Mouse (Mus musculus): ENCODE results near the gene 1700056E22Rik. TPM values are rescaled to one million over a fixed set of nuclear protein-coding genes. Genes with fewer than 3 reads are reported as not detected.

1700056E22Rik gene
- polyA plus RNA-seq, 1 experiment from 2014 or later, result 0.95 TPM

GRCm38 (mm10) chr1:184015995-184016730 lies 17.9 kb downstream of the 1700056E22Rik start:
- Histone ChIP-seq H3K4me1 (replicated peaks; ENCODE audit: control insufficient read depth, insufficient read depth, low read length) (no peaks in the 10 kb centered on the region; the same call in 1 of the 2 replicates), H3K4me2 (ENCODE audit: low read depth, low read length) (no peak overlapping the region), H3K9ac (ENCODE audit: low read length) (no peak overlapping the region), H3K4me3 (ENCODE audit: low read length) (no peak overlapping the region), H3K36me3 (ENCODE audit: control insufficient read depth, insufficient read depth, low read length) (no peaks in the 10 kb centered on the region), H3K27me3 (ENCODE audit: control insufficient read depth, insufficient read depth, low read depth, low read length) (no peaks in the 10 kb centered on the region), H3K27ac (ENCODE audit: low read length) (no peak overlapping the region), H3K9me3 (ENCODE audit: control insufficient read depth, low read length) (no peaks in the 10 kb centered on the region)
- WGBS, result 51% methylated on average over 10 of the region's 10 CpGs
- peak; percentile 23; the same call in 1 of the 2 replicates for ATAC-seq (ENCODE audit: low read depth)

- Histone ChIP-seq H3K27ac (ENCODE audit: low read length) (no peak overlapping the region), H3K9me3 (ENCODE audit: control insufficient read depth, low read length) (no peaks in the 10 kb centered on the region), H3K4me2 (ENCODE audit: low read depth, low read length) (no peak overlapping the region), H3K4me1 (replicated peaks; ENCODE audit: control insufficient read depth, insufficient read depth, low read length) (no peaks in the 10 kb centered on the region; the same call in 1 of the 2 replicates), H3K9ac (ENCODE audit: low read length) (no peak overlapping the region), H3K27me3 (ENCODE audit: control insufficient read depth, insufficient read depth, low read depth, low read length) (no peaks in the 10 kb centered on the region), H3K36me3 (ENCODE audit: control insufficient read depth, insufficient read depth, low read length) (no peaks in the 10 kb centered on the region), H3K4me3 (ENCODE audit: low read length) (no peak overlapping the region)
- ATAC-seq (ENCODE audit: low read depth), result no peak
- whole genome bisulfite sequencing, result 66% methylated on average over 3 of the region's 3 CpGs
These were observed 20.0 kb downstream of the 1700056E22Rik start for GRCm38 (mm10) chr1:184014091-184014490.

GRCm38 (mm10) chr1:184013106-184013505 lies 21.0 kb downstream of the 1700056E22Rik start, which contains the start of gene Dusp10:
Dusp10 (plus strand) TSS chr1:184013302.
- H3K9ac ChIP-seq (ENCODE audit: low read length), result no peak within 1 kb of the TSS
- no peak for ATAC-seq (ENCODE audit: low read depth)
- no peaks in the 10 kb centered on the region for H3K9me3 ChIP-seq (ENCODE audit: control insufficient read depth, low read length)
- H3K4me2 ChIP-seq (ENCODE audit: low read depth, low read length), result no peak within 1 kb of the TSS
- H3K36me3 ChIP-seq (ENCODE audit: control insufficient read depth, insufficient read depth, low read length), result no peaks in the 10 kb centered on the region
- no peaks in the 10 kb centered on the region for H3K27me3 ChIP-seq (ENCODE audit: control insufficient read depth, insufficient read depth, low read depth, low read length)
- H3K27ac ChIP-seq (ENCODE audit: low read length), result no peak within 1 kb of the TSS
- H3K4me1 ChIP-seq (replicated peaks; ENCODE audit: control insufficient read depth, insufficient read depth, low read length), result no peaks in the 10 kb centered on the region
- WGBS, result 81% methylated on average over 4 of the region's 4 CpGs
- no peak within 1 kb of the TSS for H3K4me3 ChIP-seq (ENCODE audit: low read length)

GRCm38 (mm10) chr1:184011311-184011710 lies 22.8 kb downstream of the 1700056E22Rik start:
- Histone ChIP-seq H3K36me3 (ENCODE audit: control insufficient read depth, insufficient read depth, low read length) (no peaks in the 10 kb centered on the region), H3K9ac (ENCODE audit: low read length) (no peak overlapping the region), H3K4me2 (ENCODE audit: low read depth, low read length) (no peak overlapping the region), H3K4me3 (ENCODE audit: low read length) (no peak overlapping the region), H3K4me1 (replicated peaks; ENCODE audit: control insufficient read depth, insufficient read depth, low read length) (no peaks in the 10 kb centered on the region), H3K9me3 (ENCODE audit: control insufficient read depth, low read length) (no peaks in the 10 kb centered on the region), H3K27ac (ENCODE audit: low read length) (no peak overlapping the region), H3K27me3 (ENCODE audit: control insufficient read depth, insufficient read depth, low read depth, low read length) (no peaks in the 10 kb centered on the region)
- 96% methylated on average over 6 of the region's 6 CpGs for WGBS
- ATAC-seq (ENCODE audit: low read depth), result no peak

- no peaks in the 10 kb centered on the region for H3K4me1 ChIP-seq (replicated peaks; ENCODE audit: control insufficient read depth, insufficient read depth, low read length)
- no peak overlapping the region for H3K27ac ChIP-seq (ENCODE audit: low read length)
- H3K4me3 ChIP-seq (ENCODE audit: low read length), result no peak overlapping the region
- H3K9ac ChIP-seq (ENCODE audit: low read length), result no peak overlapping the region
- H3K9me3 ChIP-seq (ENCODE audit: control insufficient read depth, low read length), result no peaks in the 10 kb centered on the region
- H3K27me3 ChIP-seq (ENCODE audit: control insufficient read depth, insufficient read depth, low read depth, low read length), result no peaks in the 10 kb centered on the region
- no peaks in the 10 kb centered on the region for H3K36me3 ChIP-seq (ENCODE audit: control insufficient read depth, insufficient read depth, low read length)
- H3K4me2 ChIP-seq (ENCODE audit: low read depth, low read length), result no peak overlapping the region
- ATAC-seq (ENCODE audit: low read depth), result no peak
These were observed 28.0 kb downstream of the 1700056E22Rik start for GRCm38 (mm10) chr1:184006086-184006485.

GRCm38 (mm10) chr1:184005315-184006058 lies 28.6 kb downstream of the 1700056E22Rik start:
- no peaks in the 10 kb centered on the region for H3K27me3 ChIP-seq (ENCODE audit: control insufficient read depth, insufficient read depth, low read depth, low read length)
- H3K27ac ChIP-seq (ENCODE audit: low read length), result no peak overlapping the region
- H3K9ac ChIP-seq (ENCODE audit: low read length), result no peak overlapping the region
- WGBS, result 52% methylated on average over 6 of the region's 6 CpGs
- no peaks in the 10 kb centered on the region for H3K36me3 ChIP-seq (ENCODE audit: control insufficient read depth, insufficient read depth, low read length)
- no peak overlapping the region for H3K4me3 ChIP-seq (ENCODE audit: low read length)
- ATAC-seq (ENCODE audit: low read depth), result no peak
- H3K4me1 ChIP-seq (replicated peaks; ENCODE audit: control insufficient read depth, insufficient read depth, low read length), result no peaks in the 10 kb centered on the region
- no peak overlapping the region for H3K4me2 ChIP-seq (ENCODE audit: low read depth, low read length)
- H3K9me3 ChIP-seq (ENCODE audit: control insufficient read depth, low read length), result no peaks in the 10 kb centered on the region

GRCm38 (mm10) chr1:184004311-184004710 lies 29.8 kb downstream of the 1700056E22Rik start:
- no peaks in the 10 kb centered on the region for H3K4me1 ChIP-seq (replicated peaks; ENCODE audit: control insufficient read depth, insufficient read depth, low read length)
- H3K9ac ChIP-seq (ENCODE audit: low read length), result no peak overlapping the region
- no peak overlapping the region for H3K4me2 ChIP-seq (ENCODE audit: low read depth, low read length)
- 53% methylated on average over 2 of the region's 2 CpGs for WGBS
- H3K9me3 ChIP-seq (ENCODE audit: control insufficient read depth, low read length), result no peaks in the 10 kb centered on the region
- no peaks in the 10 kb centered on the region for H3K27me3 ChIP-seq (ENCODE audit: control insufficient read depth, insufficient read depth, low read depth, low read length)
- H3K4me3 ChIP-seq (ENCODE audit: low read length), result no peak overlapping the region
- ATAC-seq (ENCODE audit: low read depth), result no peak
- H3K36me3 ChIP-seq (ENCODE audit: control insufficient read depth, insufficient read depth, low read length), result no peaks in the 10 kb centered on the region
- no peak overlapping the region for H3K27ac ChIP-seq (ENCODE audit: low read length)

GRCm38 (mm10) chr1:184002470-184002869 lies 31.6 kb downstream of the 1700056E22Rik start:
- Histone ChIP-seq H3K4me2 (ENCODE audit: low read depth, low read length) (no peak overlapping the region), H3K9ac (ENCODE audit: low read length) (no peak overlapping the region), H3K36me3 (ENCODE audit: control insufficient read depth, insufficient read depth, low read length) (no peaks in the 10 kb centered on the region), H3K4me3 (ENCODE audit: low read length) (no peak overlapping the region), H3K27ac (ENCODE audit: low read length) (no peak overlapping the region), H3K27me3 (ENCODE audit: control insufficient read depth, insufficient read depth, low read depth, low read length) (no peaks in the 10 kb centered on the region), H3K4me1 (replicated peaks; ENCODE audit: control insufficient read depth, insufficient read depth, low read length) (no peaks in the 10 kb centered on the region), H3K9me3 (ENCODE audit: control insufficient read depth, low read length) (no peaks in the 10 kb centered on the region)
- ATAC-seq (ENCODE audit: low read depth), result no peak
- WGBS, result 79% methylated on average over 2 of the region's 2 CpGs

GRCm38 (mm10) chr1:183997207-183997606 lies 36.9 kb downstream of the 1700056E22Rik start:
- Histone ChIP-seq H3K27me3 (ENCODE audit: control insufficient read depth, insufficient read depth, low read depth, low read length) (no peaks in the 10 kb centered on the region), H3K36me3 (ENCODE audit: control insufficient read depth, insufficient read depth, low read length) (no peaks in the 10 kb centered on the region), H3K4me2 (ENCODE audit: low read depth, low read length) (no peak overlapping the region), H3K4me1 (replicated peaks; ENCODE audit: control insufficient read depth, insufficient read depth, low read length) (no peaks in the 10 kb centered on the region), H3K4me3 (ENCODE audit: low read length) (no peak overlapping the region), H3K9ac (ENCODE audit: low read length) (no peak overlapping the region), H3K27ac (ENCODE audit: low read length) (no peak overlapping the region), H3K9me3 (ENCODE audit: control insufficient read depth, low read length) (no peaks in the 10 kb centered on the region)
- 43% methylated on average over 2 of the region's 2 CpGs for WGBS
- ATAC-seq (ENCODE audit: low read depth), result no peak
